Mouse (Mus musculus) skeletal muscle tissue, adult 2 months (tissue): ENCODE data around the gene Nav2.
A peak's percentile ranks its signal among the peaks of the same experiment; 100 is the strongest.

ENCODE experiments used
- DNase-seq: peaks from one replicate; pipeline ENCODE4 v3.0.0-alpha.2; 2012; ENCODE audit warnings: low read depth, low spot score

The Nav2 gene

GRCm38 (mm10) chr7:49283507-49284361 lies 375.2 kb downstream of the Nav2 start:
- no peak for DNase-seq

DNA sequence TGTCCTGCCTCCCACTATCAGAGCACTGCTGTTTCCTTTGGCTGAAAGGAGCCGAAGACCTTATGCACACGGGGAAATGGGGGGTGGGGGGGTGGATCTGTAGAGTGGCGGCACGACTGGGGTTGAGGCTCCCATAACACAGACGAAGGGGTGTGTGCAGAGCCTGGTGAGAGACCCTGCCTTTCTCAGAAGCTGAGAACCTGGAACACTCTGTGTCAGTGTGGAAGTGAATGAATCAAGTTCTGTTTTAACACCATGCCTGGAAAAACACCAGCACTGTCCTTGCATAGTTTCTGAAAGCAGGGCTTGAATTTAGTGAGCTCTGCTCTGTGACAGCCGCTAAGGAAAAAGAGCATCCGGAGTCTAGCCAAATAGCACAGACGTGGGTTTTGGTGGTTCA lies 379.7 kb downstream of the Nav2 start:
- no peak for DNase-seq

GRCm38 (mm10) chr7:49290308-49290707 lies 381.8 kb downstream of the Nav2 start:
- no peak for DNase-seq

DNA sequence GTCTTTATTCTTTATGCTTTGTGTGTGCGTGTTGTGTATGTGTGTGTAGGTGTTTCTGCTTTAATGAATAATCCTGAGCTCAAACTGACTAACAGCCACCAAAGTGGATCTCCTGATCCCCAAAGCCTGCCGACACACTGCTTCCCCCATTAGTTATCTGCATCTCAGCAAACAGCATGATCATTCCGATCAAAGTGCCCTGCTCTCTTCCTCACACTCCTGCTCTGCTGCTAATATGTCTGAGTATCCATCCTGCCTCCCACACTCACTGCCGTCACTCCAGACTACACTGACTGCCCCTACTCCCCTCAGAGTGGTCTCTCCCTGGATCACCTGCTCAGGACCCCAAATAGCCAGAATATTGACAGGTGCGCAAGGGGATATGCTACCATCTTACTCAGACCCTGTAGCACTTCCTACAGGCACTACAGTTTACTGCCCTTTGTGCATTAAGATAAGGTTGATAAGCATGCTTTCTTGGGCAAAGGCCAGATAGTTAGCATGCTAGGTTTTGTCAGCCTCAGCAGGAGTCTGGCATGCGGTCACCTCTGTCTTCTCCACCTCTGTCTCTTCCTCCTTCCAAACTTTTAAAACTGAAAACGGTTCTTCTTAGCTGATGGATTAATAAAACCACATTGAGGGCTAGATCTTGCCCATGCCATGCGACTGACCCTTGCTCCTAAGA lies 382.8 kb downstream of the Nav2 start:
- no peak for DNase-seq

- peak; percentile 56 for DNase-seq
Measured at GRCm38 (mm10) chr7:49297148-49297547, 388.6 kb downstream of the Nav2 start.

- DNase-seq: no peak
Measured at GRCm38 (mm10) chr7:49298431-49298839, 389.9 kb downstream of the Nav2 start.

GRCm38 (mm10) chr7:49301487-49301886 lies 393.0 kb downstream of the Nav2 start:
- no peak for DNase-seq

DNA sequence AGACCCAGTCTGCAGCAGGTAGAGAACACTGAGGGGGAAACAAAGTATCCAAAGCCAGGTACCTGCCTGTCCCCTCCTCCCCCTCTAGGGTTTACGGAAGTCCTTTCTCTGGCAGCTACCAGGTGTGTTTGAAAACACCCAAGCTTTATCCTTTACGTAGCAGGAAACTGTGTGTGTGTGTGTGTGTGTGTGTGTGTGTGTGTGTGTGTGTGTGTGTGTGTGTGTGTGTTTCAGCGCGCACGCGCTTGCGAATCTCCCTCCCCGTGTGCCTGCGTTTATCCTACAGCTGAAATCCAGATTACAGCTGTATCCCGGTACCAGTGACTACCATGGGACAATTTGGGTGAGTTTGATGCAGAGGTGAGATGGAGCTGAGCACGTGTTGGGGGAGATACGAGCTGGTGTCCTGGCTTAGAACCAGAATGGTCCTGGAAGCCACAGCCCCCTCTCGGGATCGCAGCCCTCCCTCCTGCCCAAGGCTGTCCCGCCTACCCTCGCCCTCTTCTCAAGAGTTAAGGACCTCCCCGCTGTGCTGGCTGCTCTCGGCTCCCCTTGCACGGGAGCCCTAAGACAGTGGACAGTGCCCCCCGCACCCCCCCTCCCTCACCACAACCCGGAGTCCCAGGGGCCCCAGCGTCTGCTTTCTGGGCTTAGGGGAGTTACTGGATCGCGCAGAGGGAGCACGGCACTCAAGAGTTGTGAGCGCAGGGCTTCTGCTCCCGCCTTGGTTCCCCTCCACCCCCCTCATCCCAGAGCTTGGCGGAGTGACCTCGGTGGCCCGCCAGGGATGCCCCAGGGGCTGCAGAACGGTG lies 395.3 kb downstream of the Nav2 start:
- DNase-seq: no peak

DNA sequence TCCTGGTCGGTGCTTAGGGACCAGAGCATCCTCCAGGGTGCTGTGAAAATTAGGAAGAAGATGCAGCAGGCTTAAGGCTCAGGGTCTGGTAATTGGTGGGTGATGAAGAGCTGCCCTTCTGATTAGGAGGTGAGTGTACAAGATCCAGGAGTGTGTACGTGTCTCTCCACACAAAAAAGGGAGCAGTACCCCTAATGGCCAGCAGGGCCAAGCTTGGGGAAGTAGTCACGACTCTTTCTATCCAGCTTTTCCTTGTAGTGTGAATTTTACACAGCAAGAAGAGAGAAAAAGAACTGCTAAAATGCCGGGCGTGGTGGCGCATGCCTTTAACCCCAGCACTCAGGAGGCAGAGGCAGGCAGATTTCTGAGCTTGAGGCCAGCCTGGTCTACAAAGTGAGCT lies 399.2 kb downstream of the Nav2 start:
- DNase-seq: no peak

DNA sequence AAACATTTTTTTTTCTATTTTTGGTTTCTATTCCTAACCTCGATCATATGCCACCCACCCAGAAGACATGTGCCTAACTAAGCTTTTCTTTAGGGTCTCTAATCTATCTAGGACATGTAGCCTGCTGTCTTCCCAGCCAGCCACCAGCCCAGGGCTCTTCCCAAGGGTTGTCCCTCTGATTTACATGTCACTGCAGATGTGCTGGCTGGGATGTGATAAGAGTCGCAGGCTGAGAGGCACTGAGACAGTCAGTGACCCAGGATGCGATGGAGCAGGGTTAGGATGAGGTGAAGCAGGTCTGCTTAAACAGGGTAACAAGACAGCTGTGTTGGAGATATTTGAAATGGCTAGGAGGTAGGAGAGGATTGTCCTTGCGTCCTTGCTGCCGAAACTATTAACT lies 401.2 kb downstream of the Nav2 start:
- DNase-seq: no peak

- DNase-seq: no peak
Measured at GRCm38 (mm10) chr7:49313945-49314344, 405.4 kb downstream of the Nav2 start.

DNA sequence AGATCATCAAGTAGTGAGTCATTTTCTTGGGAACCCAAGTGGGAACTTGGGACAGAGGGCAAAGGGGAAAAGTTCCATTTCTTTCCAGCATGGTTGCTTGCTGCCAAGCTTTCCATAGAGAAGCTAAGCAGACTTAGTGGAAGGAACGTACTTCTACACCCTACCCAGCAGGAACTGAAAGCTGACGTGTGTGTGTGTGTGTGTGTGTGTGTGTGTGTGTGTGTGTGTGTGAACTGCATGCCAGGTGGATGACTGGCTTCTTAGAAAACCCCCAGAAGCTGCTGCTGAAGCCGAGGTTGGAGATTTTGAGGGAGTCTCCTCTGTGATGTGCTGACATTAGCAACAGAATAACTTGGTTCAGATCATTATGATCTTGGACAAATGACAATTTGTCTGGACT lies 406.5 kb downstream of the Nav2 start:
- DNase-seq: no peak

DNA sequence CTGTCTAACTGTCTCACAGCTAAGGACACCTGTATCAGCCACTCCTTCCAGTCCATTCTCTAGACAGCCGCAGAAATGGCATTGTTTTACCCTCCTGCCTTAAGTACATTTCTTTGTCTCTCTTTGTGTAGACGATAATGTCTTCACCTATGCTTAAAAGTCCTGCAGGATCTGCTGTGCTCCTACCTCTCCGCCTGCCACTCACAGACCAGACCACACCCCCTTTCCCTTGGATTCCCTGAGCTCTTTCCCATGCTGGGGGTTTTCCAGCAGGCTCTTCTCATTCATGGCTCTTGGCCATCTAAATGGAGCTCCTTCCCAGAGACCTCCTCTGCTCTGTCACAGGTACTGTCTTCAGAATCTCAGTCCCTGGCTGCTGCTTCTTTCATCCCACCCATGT lies 408.1 kb downstream of the Nav2 start:
- DNase-seq: no peak

DNA sequence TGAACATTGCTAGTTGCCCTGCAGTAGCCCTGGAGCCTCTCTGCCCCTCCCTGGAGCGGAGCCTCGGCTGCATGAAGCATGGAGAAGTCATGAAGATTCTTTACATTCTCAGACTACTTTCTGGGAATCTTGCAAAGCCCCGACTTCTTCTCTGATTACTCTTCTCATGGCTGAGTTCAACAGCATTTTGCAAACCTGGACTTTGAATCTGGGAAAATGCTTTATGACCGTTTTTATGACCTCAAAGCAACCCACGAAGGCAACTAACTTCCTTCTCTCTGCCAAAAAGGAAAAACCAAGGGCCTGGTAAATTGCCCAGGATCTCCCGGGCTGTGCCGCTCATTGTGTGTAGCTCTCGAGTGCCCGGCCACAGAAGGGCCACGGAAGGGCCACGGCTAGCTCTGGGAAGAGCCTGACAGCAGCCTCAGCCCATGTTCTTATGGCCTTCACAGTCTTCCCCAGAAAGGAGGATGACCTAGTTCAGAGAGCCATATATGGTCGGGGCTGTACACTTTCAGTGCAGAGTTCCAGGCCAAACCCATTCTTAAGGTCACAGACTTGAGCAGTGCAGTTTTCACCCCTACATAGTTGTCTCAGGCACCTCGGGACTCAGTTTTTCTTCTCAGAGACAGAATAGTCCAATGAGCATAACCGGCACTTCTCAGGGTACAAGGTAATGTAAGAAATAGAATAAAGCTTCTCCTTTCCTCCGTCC lies 409.8 kb downstream of the Nav2 start:
- no peak for DNase-seq

DNA sequence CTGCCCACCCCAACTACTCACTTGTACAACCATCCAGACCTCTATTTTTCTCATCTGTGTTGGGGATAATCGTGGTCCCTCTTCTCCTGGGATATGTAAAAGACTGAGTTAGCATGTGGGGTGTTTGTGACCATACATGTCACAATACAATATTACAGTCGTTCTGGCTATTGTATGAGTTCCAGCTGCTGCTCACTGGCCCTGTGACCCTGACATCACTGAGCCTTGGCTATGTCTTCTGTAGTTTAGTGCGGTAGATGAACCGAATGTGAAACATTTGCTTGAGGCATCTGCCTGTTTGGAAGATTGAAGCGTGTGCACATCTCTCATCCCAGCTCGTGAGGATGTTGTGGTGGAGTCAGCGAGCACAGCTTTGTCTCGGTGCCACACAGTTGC lies 410.4 kb downstream of the Nav2 start:
- no peak for DNase-seq

DNA sequence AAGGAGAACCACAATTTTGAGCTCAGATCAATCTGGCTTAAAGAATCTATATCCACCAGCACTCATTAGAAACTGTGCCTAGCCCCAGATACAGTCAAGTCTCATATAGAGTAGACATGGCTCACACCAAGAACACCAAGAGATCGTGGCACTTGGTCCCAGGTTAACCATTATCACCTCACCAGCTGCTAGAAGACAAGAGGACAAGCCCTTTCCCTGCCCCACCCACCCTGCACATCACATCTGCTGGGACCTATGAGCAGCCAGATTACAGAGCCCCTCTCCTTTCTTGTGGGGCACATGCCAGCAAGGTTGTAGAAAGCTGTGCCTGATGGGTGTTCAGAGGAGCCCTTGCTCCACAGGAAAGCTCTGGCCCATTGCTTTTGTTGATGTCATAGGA lies 411.5 kb downstream of the Nav2 start:
- DNase-seq: no peak

DNA sequence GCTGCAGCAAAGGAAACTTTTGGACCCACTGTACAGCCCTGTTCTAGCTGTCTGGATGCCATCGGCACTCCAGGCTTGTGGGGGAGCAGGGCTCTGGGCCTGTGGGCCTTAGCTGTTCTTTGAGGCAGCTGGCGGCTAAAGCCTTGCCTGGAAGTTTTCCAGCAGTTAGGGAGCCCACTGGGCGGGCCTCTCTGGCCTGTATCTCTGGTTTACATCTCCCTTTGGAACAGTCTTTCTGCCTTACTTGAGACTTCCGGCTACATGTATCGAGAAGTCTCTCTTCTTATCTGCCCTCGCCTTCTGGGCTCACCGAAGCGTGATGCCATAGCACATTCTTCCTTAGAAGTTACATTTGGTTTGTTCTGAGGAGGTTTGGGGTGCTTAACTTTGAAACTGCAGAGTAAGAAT lies 412.6 kb downstream of the Nav2 start:
- DNase-seq: no peak

GRCm38 (mm10) chr7:49322179-49322578 lies 413.7 kb downstream of the Nav2 start:
- no peak for DNase-seq

DNA sequence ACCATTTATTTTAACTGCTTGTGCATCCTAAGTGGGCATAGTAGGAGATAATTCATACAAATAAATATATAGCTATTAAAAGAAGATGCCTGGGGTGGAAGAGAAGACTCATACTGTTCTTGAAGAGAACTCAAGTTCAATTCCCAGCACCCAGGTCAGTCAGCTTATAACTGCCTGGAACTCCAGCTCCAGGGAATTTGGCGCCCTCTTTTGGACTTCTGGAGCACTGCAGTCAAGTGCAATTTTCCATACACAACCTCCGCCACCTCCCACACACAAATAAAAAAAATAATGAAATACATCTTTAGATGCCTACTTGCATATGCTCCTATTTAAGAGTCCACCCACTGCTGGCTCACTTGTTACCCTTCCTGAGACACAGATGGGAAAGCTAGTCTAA lies 416.1 kb downstream of the Nav2 start:
- no peak for DNase-seq

DNA sequence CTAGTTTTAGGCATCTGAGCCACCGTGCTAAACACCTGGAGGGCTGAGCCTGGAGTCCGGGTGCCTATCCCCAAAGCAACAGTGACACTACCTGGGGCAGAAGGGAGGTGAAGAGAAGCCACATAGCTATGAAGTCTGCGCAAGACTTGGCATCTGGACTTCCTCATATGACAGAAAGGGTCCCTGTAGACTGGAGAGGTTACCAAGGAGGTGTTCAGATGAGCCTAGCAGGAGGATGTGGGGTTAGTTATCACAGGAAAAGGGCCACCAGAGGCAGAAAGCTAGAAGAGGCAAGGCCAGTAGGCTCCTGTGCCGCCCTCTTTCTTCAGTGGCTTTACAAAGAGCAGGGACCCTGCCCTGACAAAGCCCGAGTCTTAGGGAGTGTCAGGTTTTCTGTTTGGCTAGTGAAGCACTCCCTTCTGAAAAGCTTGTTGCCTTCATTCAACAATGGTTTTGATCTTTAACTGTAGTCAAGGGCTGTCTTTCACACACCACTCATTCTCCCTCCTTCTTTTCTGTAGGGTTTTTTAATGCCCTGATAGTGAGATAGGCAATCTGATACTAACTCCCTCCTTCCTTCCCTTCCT lies 417.7 kb downstream of the Nav2 start:
- DNase-seq: no peak
